Comparison of ENCODE assay signal across 24 mouse cellular contexts in genomic region chr8:83209581-83209980, GRCm38 (mm10).
"Had no signal": no experiment of that assay in that cellular context is flagged by ENCODE, and none has a peak within 500 bp of the region (broad histone marks: within the 10 kb centered on the region; RNA-seq: fewer than 3 reads in every experiment).

No protein-coding gene starts in this region.

- H3K36me3 ChIP-seq: heart, embryonic 15.5 days; kidney, embryonic 15.5 days; limb, embryonic 13.5 days; limb, embryonic 15.5 days had no signal

- H3K9me3 ChIP-seq: heart, embryonic 13.5 days; heart, embryonic 15.5 days; hindbrain, embryonic 13.5 days; hindbrain, embryonic 15.5 days; kidney, embryonic 15.5 days; limb, embryonic 13.5 days; limb, embryonic 15.5 days had no signal

- H3K4me2 ChIP-seq: heart, embryonic 11.5 days; heart, embryonic 13.5 days; heart, embryonic 15.5 days; hindbrain, embryonic 13.5 days; hindbrain, embryonic 15.5 days; kidney, embryonic 15.5 days; limb, embryonic 13.5 days; limb, embryonic 15.5 days had no signal

- H3K27ac ChIP-seq: heart, embryonic 13.5 days; heart, embryonic 15.5 days; hindbrain, embryonic 13.5 days; hindbrain, embryonic 15.5 days; hindbrain, postnatal 0 days; kidney, embryonic 15.5 days; kidney, postnatal 0 days; limb, embryonic 13.5 days; limb, embryonic 15.5 days had no signal

- H3K9ac ChIP-seq: heart, embryonic 13.5 days; heart, embryonic 15.5 days; hindbrain, embryonic 13.5 days; hindbrain, embryonic 15.5 days; kidney, embryonic 15.5 days; limb, embryonic 13.5 days; limb, embryonic 15.5 days had no signal

- H3K27me3 ChIP-seq: heart, embryonic 13.5 days; heart, embryonic 15.5 days; hindbrain, embryonic 13.5 days; hindbrain, embryonic 15.5 days; kidney, embryonic 15.5 days; limb, embryonic 13.5 days; limb, embryonic 15.5 days had no signal

- DNase-seq: gastrocnemius, postnatal 14 days; gastrocnemius, postnatal 36 days; heart, adult 18-20 months; heart, postnatal 14 days; heart, postnatal 36 days; kidney, adult 11 months; kidney, adult 2 months; kidney, adult 9 months; kidney, postnatal 14 days; kidney, postnatal 36 days; layer of hippocampus, adult 9-11 months; layer of hippocampus, postnatal 36 days; left cerebral cortex, postnatal 4 days had no signal

- ATAC-seq: hindbrain, postnatal 0 days; intestine, embryonic 16.5 days had no signal

- H3K4me1 ChIP-seq: heart, embryonic 15.5 days; limb, embryonic 13.5 days; limb, embryonic 15.5 days had no signal

- H3K4me3 ChIP-seq: heart, embryonic 13.5 days; heart, embryonic 15.5 days; hindbrain, embryonic 13.5 days; hindbrain, embryonic 15.5 days; kidney, embryonic 15.5 days; limb, embryonic 13.5 days; limb, embryonic 15.5 days had no signal
